Mouse (Mus musculus) cerebellum, postnatal 14 days (tissue): ENCODE data around the gene Bckdha.

Source experiments
- DNase-seq, 2 experiments: peaks; one replicate each; pipeline ENCODE4 v3.0.0; 2021; ENCODE audit warnings: mixed read lengths in 2 of 2

Gene Bckdha

GRCm38 (mm10) chr7:25658657-25659472, at the start of gene Bckdha, which contains the start of gene Exosc5:
Bckdha (minus strand) TSS chr7:25658981.
Exosc5 (plus strand) TSS chr7:25659164.
- peak; percentile 99 to 100 for DNase-seq

GRCm38 (mm10) chr7:25707581-25708292, 49.0 kb upstream of the Bckdha start:
- no peak for DNase-seq

GRCm38 (mm10) chr7:25706578-25707170, 47.9 kb upstream of the Bckdha start:
- DNase-seq: no peak

- peak; percentile 75 to 85 for DNase-seq
Observed at GRCm38 (mm10) chr7:25705801-25706251, 47.0 kb upstream of the Bckdha start.

- DNase-seq: peak in 1 of 2 experiments; percentile 41
Observed at GRCm38 (mm10) chr7:25704716-25705364, 46.1 kb upstream of the Bckdha start.

- no peak for DNase-seq
Observed at GRCm38 (mm10) chr7:25703793-25704494, 45.2 kb upstream of the Bckdha start.

GRCm38 (mm10) chr7:25702350-25702749, 43.6 kb upstream of the Bckdha start:
- no peak for DNase-seq

GRCm38 (mm10) chr7:25700732-25701131, 42.0 kb upstream of the Bckdha start:
- no peak for DNase-seq

GRCm38 (mm10) chr7:25699851-25700250, 41.1 kb upstream of the Bckdha start:
- no peak for DNase-seq

- DNase-seq: no peak
Observed at GRCm38 (mm10) chr7:25694104-25694503, 35.3 kb upstream of the Bckdha start.

- no peak for DNase-seq
Observed at GRCm38 (mm10) chr7:25690051-25690450, 31.3 kb upstream of the Bckdha start.

- DNase-seq: no peak
Observed at GRCm38 (mm10) chr7:25689603-25690021, 30.8 kb upstream of the Bckdha start.

GRCm38 (mm10) chr7:25688810-25689586, 30.2 kb upstream of the Bckdha start:
- DNase-seq: peak; percentile 49 to 50

- DNase-seq: peak; percentile 39 to 48
Observed at GRCm38 (mm10) chr7:25687811-25688401, 29.1 kb upstream of the Bckdha start.

GRCm38 (mm10) chr7:25686680-25687531, 28.1 kb upstream of the Bckdha start, which contains the start of gene Tgfb1:
Tgfb1 (plus strand) TSS chr7:25687002.
- peak in 1 of 2 experiments; percentile 55 for DNase-seq

GRCm38 (mm10) chr7:25685926-25686470, 27.2 kb upstream of the Bckdha start:
- DNase-seq: no peak

- no peak for DNase-seq
Observed at GRCm38 (mm10) chr7:25684659-25685058, 25.9 kb upstream of the Bckdha start.

- DNase-seq: no peak
Observed at GRCm38 (mm10) chr7:25683474-25684180, 24.8 kb upstream of the Bckdha start.
